20 mouse cellular contexts compared by ENCODE assay signal in the genomic region with DNA sequence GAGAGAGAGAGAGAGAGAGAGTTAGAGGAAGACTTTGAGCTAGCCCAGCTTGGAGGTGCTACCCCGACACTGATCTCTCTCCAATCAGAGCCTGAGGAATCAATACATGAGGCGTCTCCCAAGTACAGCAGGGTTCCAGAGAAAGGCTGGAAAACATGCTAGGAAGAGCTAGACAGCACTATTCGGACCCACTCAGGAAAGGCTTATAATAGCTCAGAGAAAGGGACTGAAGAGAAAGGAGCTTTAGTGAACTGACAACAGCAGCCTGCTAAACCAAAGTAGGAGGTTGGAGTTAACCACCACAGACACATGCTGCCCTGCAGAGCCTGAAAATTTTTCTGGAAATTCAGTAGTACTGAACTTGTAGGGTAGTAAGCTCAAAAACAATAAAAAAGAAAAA.
DNase-seq lines count a peak whose midpoint lies in the region; ATAC-seq and TF ChIP-seq lines count a peak whose summit lies in the region.
"Had no signal": no experiment of that assay in that cellular context is flagged by ENCODE, and none has a peak within 500 bp of the region (broad histone marks: within the 10 kb centered on the region; RNA-seq: fewer than 3 reads in every experiment).

No protein-coding gene starts in this region.

- TF ChIP-seq CTCF in liver, postnatal 0 days (IDR thresholded peaks at IDR 0.05; ENCODE audit: low read depth), result no peak

- no peak for TF ChIP-seq EP300 in liver, postnatal 0 days (IDR thresholded peaks at IDR 0.05; ENCODE audit: low read depth)

- no peak overlapping the region for H3K27ac ChIP-seq in liver, postnatal 0 days (ENCODE audit: low read depth)

- H3K27me3 ChIP-seq in liver, postnatal 0 days (ENCODE audit: insufficient read depth, low read length), result no peaks in the 10 kb centered on the region
- H3K27me3 ChIP-seq: CH12.LX had no signal

- 67% methylated on average over 3 of the region's 3 CpGs for WGBS in liver, postnatal 0 days (ENCODE audit: insufficient replicate concordance)

- peak; percentile 92 for ATAC-seq in frontal cortex, adult (ENCODE audit: low TSS enrichment)
- ATAC-seq in liver, postnatal 0 days, result no peak
- ATAC-seq: activated CD4-positive, CD25-positive, alpha-beta regulatory T cell, adult 4 months; CD4-positive, CD25-positive, alpha-beta regulatory T cell, adult 4 months; Patski had no signal

- no peak overlapping the region for H3K4me3 ChIP-seq in liver, postnatal 0 days (ENCODE audit: low read depth, low read length)

- DNase-seq in frontal cortex, postnatal 14 days (ENCODE audit: low spot score in 2 of 2), result no peak
- DNase-seq in brain, adult 2 months (ENCODE audit: low read depth, low spot score), result peak; percentile 5
- no peak for DNase-seq in liver, postnatal 0 days
- DNase-seq: adrenal gland, adult 2 months; adrenal gland, adult 8-10 months; adrenal gland, postnatal 10 days; adrenal gland, postnatal 14 days; adrenal gland, postnatal 25 days; adrenal gland, postnatal 36 days; B cell, adult 2 months; cerebellum, adult 11 months; cerebellum, adult 11-12 months; cerebellum, adult 18-20 months; cerebellum, adult 2 months had no signal

- H3K9ac ChIP-seq in liver, postnatal 0 days (replicated peaks), result no peak overlapping the region

- no peaks in the 10 kb centered on the region for H3K36me3 ChIP-seq in liver, postnatal 0 days (replicated peaks; ENCODE audit: insufficient read depth, low read length)
- H3K36me3 ChIP-seq: G1E had no signal

- H3K4me2 ChIP-seq in liver, postnatal 0 days (ENCODE audit: low read depth, low read length), result no peak overlapping the region

- no peaks in the 10 kb centered on the region for H3K4me1 ChIP-seq in liver, postnatal 0 days (ENCODE audit: insufficient read depth)

- H3K9me3 ChIP-seq in liver, postnatal 0 days (ENCODE audit: low read length), result no peaks in the 10 kb centered on the region
